Mouse (Mus musculus) CH12.LX (cell line): ENCODE results near the gene Gpr155. TPM values are rescaled to one million over a fixed set of nuclear protein-coding genes. Genes with fewer than 3 reads are reported as not detected.

Experiments
- DNase-seq: peaks from one replicate; pipeline ENCODE4 v3.0.0-alpha.2; 2013; ENCODE audit errors: extremely low read depth
- H3K27ac ChIP-seq: 2 replicates; pipeline ENCODE4 v1.5.1; 2012; ENCODE audit warnings: low read depth, mild to moderate bottlenecking, control low read depth, moderate library complexity; ENCODE audit not compliant: insufficient read depth
- H3K27me3 ChIP-seq: replicated peaks from 2 replicates; pipeline ENCODE3; 2012; ENCODE audit warnings: inconsistent platforms
- H3K36me3 ChIP-seq, 2 experiments: replicated peaks in 1 of 2; 2 replicates each; pipeline versions ENCODE3 to v1.6.1; 2012; ENCODE audit warnings: inconsistent platforms in 1 of 2, low read length in 1 of 2, mild to moderate bottlenecking in 1 of 2, mixed read lengths in 1 of 2, moderate library complexity in 1 of 2; ENCODE audit not compliant: control insufficient read depth in 1 of 2, insufficient read depth in 1 of 2
- H3K4me1 ChIP-seq, 2 experiments: 2 replicates each; pipeline ENCODE4 v1.6.1; 2012; ENCODE audit warnings: inconsistent platforms in 1 of 2, moderate library complexity in 1 of 2; ENCODE audit not compliant: insufficient read depth in 2 of 2, control insufficient read depth in 1 of 2
- H3K4me2 ChIP-seq: 2 replicates; pipeline ENCODE4 v1.6.1; 2012; ENCODE audit warnings: low read depth, mild to moderate bottlenecking, control low read depth; ENCODE audit not compliant: poor library complexity, insufficient read depth, severe bottlenecking
- H3K4me3 ChIP-seq, 3 experiments: fragments of 150-350 bp in 1 of 3; sonication (generic) in 1 of 3; replicated peaks in 1 of 3; 2 replicates each; pipeline versions ENCODE3 to v1.5.1; 2011 to 2012; ENCODE audit warnings: low read depth in 2 of 3, low read length in 2 of 3, mild to moderate bottlenecking in 2 of 3, moderate library complexity in 2 of 3, control low read depth in 1 of 3, improper control_type of control experiment in 1 of 3, inconsistent platforms in 1 of 3, mixed read lengths in 1 of 3; ENCODE audit not compliant: poor library complexity in 1 of 3
- H3K79me2 ChIP-seq: replicated peaks from 2 replicates; pipeline ENCODE4 v1.6.1; 2012; ENCODE audit warnings: mild to moderate bottlenecking, moderate library complexity; ENCODE audit not compliant: control insufficient read depth, poor library complexity, insufficient read depth, severe bottlenecking; ENCODE audit errors: extremely low read depth
- H3K9ac ChIP-seq: 2 replicates; pipeline ENCODE4 v1.6.1; 2012; ENCODE audit warnings: low read depth, mild to moderate bottlenecking, control low read depth, moderate library complexity; ENCODE audit not compliant: insufficient read depth
- H3K9me3 ChIP-seq: replicated peaks from 2 replicates; pipeline ENCODE3; 2012; ENCODE audit warnings: low read length, inconsistent platforms, mixed read lengths
- BHLHE40 ChIP-seq: IDR thresholded peaks from 2 replicates; pipeline ENCODE4 v1.6.1; 2011; ENCODE audit warnings: mild to moderate bottlenecking, low read depth, low read length, improper control_type of control experiment
- CHD1 ChIP-seq: IDR thresholded peaks from 2 replicates; pipeline ENCODE4 v1.6.1; 2012; ENCODE audit warnings: low read depth, low read length, improper control_type of control experiment, inconsistent platforms
- E2F4 ChIP-seq: IDR thresholded peaks from 2 replicates; pipeline ENCODE4 v1.6.1; 2011; ENCODE audit warnings: low read depth, low read length, improper control_type of control experiment; ENCODE audit not compliant: insufficient replicate concordance
- ETS1 ChIP-seq: conservative IDR thresholded peaks from 2 replicates; pipeline ENCODE4 v1.6.1; 2012; ENCODE audit warnings: low read depth, mild to moderate bottlenecking, inconsistent platforms, low read length, improper control_type of control experiment, moderate library complexity
- GABPA ChIP-seq: IDR thresholded peaks from 2 replicates; pipeline ENCODE4 v1.6.1; 2012; ENCODE audit warnings: low read depth, low read length, improper control_type of control experiment, inconsistent platforms; ENCODE audit not compliant: insufficient replicate concordance
- HCFC1 ChIP-seq: IDR thresholded peaks from 2 replicates; pipeline ENCODE4 v1.6.1; 2012; ENCODE audit warnings: low read depth, mild to moderate bottlenecking, inconsistent platforms, low read length, improper control_type of control experiment
- JUN ChIP-seq: IDR thresholded peaks from 2 replicates; pipeline ENCODE4 v1.6.1; 2011; ENCODE audit warnings: low read depth, mild to moderate bottlenecking, low read length, improper control_type of control experiment, moderate library complexity; ENCODE audit not compliant: insufficient read depth
- JUND ChIP-seq: conservative IDR thresholded peaks from 2 replicates; pipeline ENCODE4 v1.6.1; 2011; ENCODE audit warnings: low read depth, low read length, improper control_type of control experiment
- KAT2A ChIP-seq: IDR thresholded peaks from 2 replicates; pipeline ENCODE4 v1.6.1; 2012; ENCODE audit warnings: low read length, improper control_type of control experiment, inconsistent platforms; ENCODE audit not compliant: insufficient replicate concordance
- MAFK ChIP-seq: IDR thresholded peaks from 2 replicates; pipeline ENCODE4 v1.6.1; 2011; ENCODE audit warnings: low read length, improper control_type of control experiment; ENCODE audit not compliant: insufficient replicate concordance
- MEF2A ChIP-seq: IDR thresholded peaks from 2 replicates; pipeline ENCODE4 v1.6.1; 2014; ENCODE audit warnings: low read depth, mild to moderate bottlenecking, inconsistent platforms, low read length, improper control_type of control experiment, borderline replicate concordance
- MYC ChIP-seq: IDR thresholded peaks from 2 replicates; pipeline ENCODE4 v1.6.1; 2011; ENCODE audit warnings: low read depth, mild to moderate bottlenecking, improper control_type of control experiment, low read length
- NELFE ChIP-seq: IDR thresholded peaks from 2 replicates; pipeline ENCODE4 v1.6.1; 2011; ENCODE audit warnings: low read depth, low read length, improper control_type of control experiment
- NRF1 ChIP-seq: IDR thresholded peaks from 2 replicates; pipeline ENCODE4 v1.6.1; 2014; ENCODE audit warnings: low read depth, mild to moderate bottlenecking, inconsistent platforms, low read length, improper control_type of control experiment, moderate library complexity
- PAX5 ChIP-seq: IDR thresholded peaks from 2 replicates; pipeline ENCODE4 v1.6.1; 2012; ENCODE audit warnings: low read length, inconsistent platforms, mixed read lengths
- SMC3 ChIP-seq: IDR thresholded peaks from 2 replicates; pipeline ENCODE4 v1.6.1; 2011; ENCODE audit warnings: low read depth, low read length, improper control_type of control experiment
- ZC3H11A ChIP-seq: IDR thresholded peaks from 2 replicates; pipeline ENCODE4 v1.6.1; 2012; ENCODE audit warnings: low read depth, mild to moderate bottlenecking, inconsistent platforms, low read length, improper control_type of control experiment
- ZKSCAN1 ChIP-seq: IDR thresholded peaks from 2 replicates; pipeline ENCODE4 v1.6.1; 2012; ENCODE audit warnings: low read depth, inconsistent platforms, low read length, improper control_type of control experiment, borderline replicate concordance
- ZNF384 ChIP-seq: IDR thresholded peaks from 2 replicates; pipeline ENCODE4 v1.6.1; 2012; ENCODE audit warnings: low read depth, low read length, improper control_type of control experiment, inconsistent platforms
- dilution Hi-C: fragments of 300-500 bp; cut with MboI; formaldehyde crosslinking; loops from 2 replicates; pipeline ENCODE4 v1.14.3; 2020; ENCODE audit warnings: low sequenced_read_pairs; ENCODE audit not compliant: extremely low pct_unique_long_range_greater_than_20kb, extremely low pct_ligation_motif_present
- in situ Hi-C: fragments of 300-500 bp; cut with MboI; formaldehyde crosslinking; loops from 3 replicates; pipeline ENCODE4 v1.14.3; 2019; ENCODE audit warnings: low sequenced_read_pairs, low pct_ligation_motif_present, low pct_unique_long_range_greater_than_20kb, mixed read lengths
- polyA plus RNA-seq: library from polyadenylated mRNA; unstranded; fragments of >175 nt; gene quantifications from 2 replicates; pipeline ENCODE4 v1.2.1, GENCODE M21; 2012; ENCODE audit warnings: low read depth; ENCODE audit not compliant: insufficient read length
- total RNA-seq, 2 experiments: library from RNA; depleted of rRNA; stranded (reverse); fragments of 300-350 nt in 1 of 2; fragments of >200 nt in 1 of 2; gene quantifications; 2 replicates each; pipeline ENCODE4 v1.2.3; 2012 to 2014

The Gpr155 gene
- total and polyA plus RNA-seq, 3 experiments = 3.0 to 5.7 (median 3.2) TPM

DNA sequence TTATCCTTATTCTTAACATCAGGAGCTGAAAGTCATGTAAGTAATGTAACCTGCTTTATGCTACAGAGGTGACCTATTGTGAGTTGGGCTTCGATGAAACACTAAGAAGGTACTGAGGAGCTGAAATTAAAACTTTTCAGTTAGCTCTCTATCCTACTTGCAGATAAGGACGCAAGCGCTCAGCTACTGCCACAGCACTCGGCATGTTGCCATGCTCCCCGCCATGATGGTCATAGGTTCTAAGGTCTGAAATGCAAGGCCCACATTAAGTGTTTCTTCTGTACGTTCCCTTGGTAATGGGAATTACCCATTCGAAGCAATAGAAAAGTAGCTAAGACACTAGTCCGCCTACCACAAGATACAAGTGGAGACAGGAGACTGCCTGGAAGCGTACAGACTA, 83.7 kb downstream of the Gpr155 start:
- H3K4me1 ChIP-seq = no peaks in the 10 kb centered on the region
- H3K4me3 ChIP-seq = no peak overlapping the region
- no peak for TF ChIP-seq CHD1
- no peak for TF ChIP-seq HCFC1
- no peak for TF ChIP-seq ZC3H11A
- no peak for TF ChIP-seq GABPA
- no peak for TF ChIP-seq MYC
- H3K36me3 ChIP-seq = peaks cover 47 to 72% of the 10 kb centered on the region in 2 experiments
- in situ Hi-C loops (no loop called here), dilution Hi-C loops (no loop called here)
- no peaks in the 10 kb centered on the region for H3K79me2 ChIP-seq
- no peaks in the 10 kb centered on the region for H3K27me3 ChIP-seq
- no peak overlapping the region for H3K27ac ChIP-seq
- DNase-seq = no peak
- no peaks in the 10 kb centered on the region for H3K9me3 ChIP-seq
- no peak overlapping the region for H3K4me2 ChIP-seq
- H3K9ac ChIP-seq = no peak overlapping the region

GRCm38 (mm10) chr2:73301979-73302378, 84.4 kb downstream of the Gpr155 start:
- Histone ChIP-seq H3K9ac (no peak overlapping the region), H3K27ac (no peak overlapping the region), H3K4me1 (no peaks in the 10 kb centered on the region), H3K27me3 (no peaks in the 10 kb centered on the region), H3K36me3 (peaks cover 41 to 69% of the 10 kb centered on the region in 2 experiments)
- in situ Hi-C loops (no loop called here), dilution Hi-C loops (no loop called here)
- no peak for DNase-seq
- no peak for TF ChIP-seq NRF1
- no peak for TF ChIP-seq KAT2A
- TF ChIP-seq ETS1 = no peak
- no peak for TF ChIP-seq E2F4
- TF ChIP-seq GABPA = no peak
- TF ChIP-seq JUND = no peak
- TF ChIP-seq BHLHE40 = no peak
- TF ChIP-seq CHD1 = no peak
- TF ChIP-seq MEF2A = no peak
- TF ChIP-seq JUN = no peak
- TF ChIP-seq PAX5 = no peak
- TF ChIP-seq MAFK = no peak
- TF ChIP-seq SMC3 = no peak
- TF ChIP-seq ZKSCAN1 = no peak
- TF ChIP-seq ZNF384 = no peak
- TF ChIP-seq NELFE = no peak
- TF ChIP-seq, all 38 proteins: peak for 0
- Histone ChIP-seq H3K9me3 (no peaks in the 10 kb centered on the region), H3K4me3 (no peak overlapping the region), H3K79me2 (no peaks in the 10 kb centered on the region), H3K4me2 (no peak overlapping the region)
